Mouse (Mus musculus): ENCODE results near the gene Rtkn2.

DNA sequence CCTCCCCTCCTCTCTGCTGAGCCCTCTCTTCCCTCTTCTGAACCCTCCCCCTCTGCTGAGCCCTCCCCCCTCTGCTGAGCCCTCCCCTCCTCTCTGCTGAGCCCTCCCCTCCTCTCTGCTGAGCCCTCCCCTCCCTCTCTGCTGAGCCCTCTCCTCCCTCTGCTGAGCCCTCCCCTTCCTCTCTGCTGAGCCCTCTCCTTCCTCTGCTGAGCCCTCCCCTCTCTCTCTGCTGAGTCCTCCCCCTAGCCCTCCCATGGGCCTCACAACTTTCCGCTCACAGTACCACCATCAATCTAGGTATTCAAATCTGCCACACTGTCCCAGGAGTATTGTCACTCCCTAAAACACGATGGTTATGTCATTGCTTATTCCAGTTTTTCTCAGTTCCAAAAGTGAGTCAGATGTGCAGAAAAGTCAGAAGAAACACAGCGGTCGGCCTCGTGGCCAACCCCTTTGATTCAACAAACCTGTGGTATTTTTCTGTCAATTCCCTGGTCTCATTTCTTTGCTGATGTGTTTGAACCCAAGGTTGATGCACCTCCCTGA, 49.8 kb downstream of the Rtkn2 start:
- TF ChIP-seq GATA1 (IDR thresholded peaks at IDR 0.05; ENCODE audit: borderline replicate concordance, low read length) (no peak), FLI1 (IDR thresholded peaks at IDR 0.05; ENCODE audit: low read length) (no peak)
